Mouse (Mus musculus) monocyte, adult 2 months (primary cell): ENCODE data around the gene Dusp8.
"Not testable (repeated sequence)": the region's sequence is repeated elsewhere in the genome, so short reads cannot be mapped to it uniquely, and the experiment has no call there.

Source experiments
- DNase-seq, 2 experiments: peaks; one replicate each; pipeline ENCODE4 v3.0.0; 2022; ENCODE audit warnings: low spot score in 2 of 2, low read depth in 1 of 2

The Dusp8 gene

DNA sequence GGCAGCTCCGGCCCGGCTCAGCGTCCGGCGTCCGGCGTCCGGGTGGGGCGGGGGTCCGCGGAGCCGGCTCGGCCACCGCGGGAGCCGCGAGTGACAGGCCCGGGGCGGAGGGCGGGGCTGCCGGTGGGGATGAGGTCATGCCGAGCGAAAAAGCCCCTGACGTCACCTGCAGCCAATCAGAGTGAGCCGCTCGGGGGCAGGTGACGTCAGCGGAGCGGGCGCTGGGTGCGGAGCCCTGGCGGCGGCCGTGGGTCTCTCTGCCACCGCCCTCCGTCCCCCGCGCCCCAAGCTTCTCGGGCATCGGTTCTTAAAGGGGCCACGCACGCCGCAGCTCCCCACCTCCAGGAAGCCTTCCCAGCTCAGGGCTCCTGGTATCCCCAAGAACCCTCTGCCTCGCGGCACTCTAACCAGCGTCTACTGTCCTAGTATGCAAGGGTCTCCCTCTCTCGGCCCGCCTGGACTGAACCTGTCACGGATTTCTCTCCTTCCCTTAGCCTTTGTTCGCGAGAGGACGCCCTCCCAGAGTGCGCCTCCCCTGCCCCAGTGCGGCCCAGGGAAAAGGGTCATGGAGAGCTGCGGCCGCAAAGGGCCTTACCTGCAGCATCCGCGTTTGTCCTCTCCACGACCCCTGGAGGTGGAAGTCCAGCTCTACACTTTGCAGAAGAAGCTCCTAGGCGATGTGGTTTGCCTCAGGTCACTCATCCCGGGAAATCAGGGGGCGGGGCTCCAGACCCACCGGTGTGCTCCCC, at the start of gene Dusp8:
TSS of gene Dusp8 (minus strand) at position 661 of the 749 bp plus-strand sequence.
- peak; percentile 51 to 66 for DNase-seq

DNA sequence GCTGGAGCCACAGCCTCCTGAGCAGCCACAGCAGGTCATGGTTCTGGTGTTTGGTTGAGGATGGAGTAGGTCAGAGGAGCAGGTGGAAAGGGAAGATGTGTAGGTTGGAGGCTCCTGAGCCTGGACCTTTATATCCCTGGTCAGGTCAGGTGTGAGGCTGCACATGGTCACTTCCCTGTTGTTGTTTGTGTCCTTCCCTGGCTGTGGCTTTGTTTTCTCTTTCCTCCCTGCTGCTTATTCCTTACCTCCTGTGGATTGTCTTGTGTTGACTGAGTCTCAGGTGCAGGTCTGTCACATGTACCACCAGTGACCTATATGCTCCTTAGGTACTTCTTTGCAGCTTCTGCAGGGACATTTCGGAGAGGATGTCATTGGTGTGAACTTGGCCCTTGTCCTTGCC, 48.9 kb upstream of the Dusp8 start, which contains the start of gene Gm45337:
TSS of gene Gm45337 (minus strand) at position 101 of the 400 bp plus-strand sequence.
- no peak for DNase-seq

DNA sequence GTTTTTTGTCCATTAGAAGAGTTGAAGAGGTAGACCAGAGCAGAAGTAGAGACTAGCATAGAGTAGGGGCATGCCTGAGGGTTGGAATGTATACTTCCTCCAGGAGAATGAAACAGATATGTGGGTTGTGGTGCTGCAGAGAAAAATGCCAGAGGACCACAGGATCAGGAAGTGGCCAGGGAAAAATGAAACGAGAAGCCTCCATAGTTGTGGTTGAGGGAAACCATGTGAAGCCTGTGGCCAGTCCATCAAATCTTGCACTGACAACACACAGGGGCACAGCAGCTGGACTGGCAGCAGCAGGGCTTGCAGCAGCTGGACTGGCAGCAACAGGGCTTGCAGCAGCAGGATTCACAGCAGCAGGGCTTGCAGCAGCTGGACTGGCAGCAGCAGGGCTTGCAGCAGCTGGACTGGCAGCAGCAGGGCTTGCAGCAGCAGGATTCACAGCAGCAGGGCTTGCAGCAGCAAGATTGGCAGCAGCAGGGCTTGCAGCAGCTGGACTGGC, 47.9 kb upstream of the Dusp8 start:
- DNase-seq, result not testable (repeated sequence)

DNA sequence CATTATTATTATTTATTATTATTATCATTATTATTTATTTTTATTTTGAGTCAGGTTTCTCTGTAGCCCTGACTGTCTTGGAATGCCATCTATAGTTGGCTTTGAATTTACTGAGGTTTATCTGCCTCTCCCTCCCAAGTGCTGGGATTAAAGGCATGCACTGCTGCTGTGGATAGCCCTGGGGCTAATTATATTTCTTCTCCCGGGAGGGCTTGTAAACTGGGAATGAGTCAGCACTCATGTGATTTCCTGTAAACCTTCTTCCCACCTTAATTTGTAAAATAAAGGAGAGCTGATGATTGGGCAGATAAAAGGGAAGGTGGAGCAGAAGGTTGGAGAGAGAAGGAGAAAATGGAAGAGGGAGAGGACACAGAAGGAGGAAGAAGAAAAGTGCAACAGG, 45.1 kb upstream of the Dusp8 start:
- no peak for DNase-seq

DNA sequence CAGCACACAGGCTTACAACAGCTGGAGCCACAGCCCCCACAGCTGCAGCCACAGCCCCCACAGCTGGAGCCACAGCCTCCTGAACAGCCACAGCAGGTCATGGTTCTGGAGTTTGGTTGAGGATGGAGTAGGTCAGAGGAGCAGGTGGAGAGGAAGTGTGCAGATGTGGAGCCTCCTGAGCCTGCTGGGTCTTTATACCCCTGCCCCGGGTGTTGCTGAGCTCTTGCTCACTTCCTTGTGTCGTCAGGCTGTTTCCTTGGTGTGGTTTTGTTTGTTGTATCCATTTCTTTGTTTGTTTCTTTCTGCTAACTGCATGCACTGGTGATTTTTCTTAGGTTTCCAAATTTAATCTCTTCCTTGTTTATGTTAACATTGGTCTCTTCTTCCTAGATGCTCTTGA, 40.3 kb upstream of the Dusp8 start, which contains the start of gene Gm39115:
TSS of gene Gm39115 (minus strand) at position 101 of the 400 bp plus-strand sequence.
- DNase-seq, result not testable (repeated sequence)

DNA sequence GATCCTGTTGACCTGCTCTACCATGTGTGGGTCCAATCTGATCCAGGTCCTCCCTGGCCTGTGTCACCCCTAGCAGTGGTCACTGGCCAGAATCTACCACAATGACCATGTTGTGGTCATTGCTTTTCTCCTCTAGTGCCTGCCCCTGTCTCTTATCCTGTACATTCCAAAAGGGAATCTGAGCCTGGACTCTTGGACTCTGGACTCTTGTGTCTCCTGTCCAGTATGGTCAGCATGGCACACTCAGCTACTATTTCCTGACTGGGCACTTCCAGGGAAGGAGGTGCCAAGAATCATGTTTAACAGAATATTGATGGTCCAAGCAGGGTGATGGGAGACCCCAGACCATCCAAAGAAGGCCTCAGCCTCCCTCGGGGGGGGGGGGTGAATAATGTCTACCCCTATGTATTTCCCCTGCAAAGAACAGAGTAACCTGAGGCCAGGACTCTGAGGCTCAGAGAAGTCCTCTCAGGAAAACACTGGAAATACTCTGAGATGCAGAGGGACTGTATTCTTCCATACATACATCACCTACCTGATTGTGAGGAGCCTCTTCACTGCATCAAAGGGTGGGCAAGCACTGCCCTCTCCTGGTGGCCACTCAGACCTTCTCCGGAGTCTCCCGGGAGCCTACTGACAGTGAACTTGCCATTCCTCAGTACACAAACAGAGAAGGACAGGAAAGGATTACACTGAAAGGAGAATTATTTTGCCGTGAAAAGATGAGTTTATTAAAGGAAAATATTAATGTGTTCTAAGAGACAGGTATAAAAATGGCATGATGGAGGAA, 38.8 kb upstream of the Dusp8 start:
- DNase-seq, result no peak

DNA sequence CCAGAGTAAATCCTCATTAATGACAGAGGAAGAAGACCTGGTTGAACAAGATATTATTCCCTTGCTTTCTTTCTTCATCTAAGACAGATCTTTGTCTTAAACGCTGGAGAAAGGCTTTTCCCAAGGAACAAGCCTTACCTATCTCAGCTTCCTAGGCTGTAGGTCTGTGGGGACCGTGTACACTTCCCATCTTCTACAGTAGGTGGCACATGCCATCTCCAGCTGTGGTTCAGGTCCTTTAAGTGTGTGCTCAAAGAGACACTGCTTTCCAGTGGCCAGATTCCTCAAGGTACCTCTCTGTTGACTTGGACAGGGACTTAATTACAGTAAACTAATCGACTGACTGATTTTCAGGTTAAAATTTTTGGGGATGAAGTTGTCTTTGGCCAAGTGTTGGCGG, 33.2 kb upstream of the Dusp8 start:
- no peak for DNase-seq

DNA sequence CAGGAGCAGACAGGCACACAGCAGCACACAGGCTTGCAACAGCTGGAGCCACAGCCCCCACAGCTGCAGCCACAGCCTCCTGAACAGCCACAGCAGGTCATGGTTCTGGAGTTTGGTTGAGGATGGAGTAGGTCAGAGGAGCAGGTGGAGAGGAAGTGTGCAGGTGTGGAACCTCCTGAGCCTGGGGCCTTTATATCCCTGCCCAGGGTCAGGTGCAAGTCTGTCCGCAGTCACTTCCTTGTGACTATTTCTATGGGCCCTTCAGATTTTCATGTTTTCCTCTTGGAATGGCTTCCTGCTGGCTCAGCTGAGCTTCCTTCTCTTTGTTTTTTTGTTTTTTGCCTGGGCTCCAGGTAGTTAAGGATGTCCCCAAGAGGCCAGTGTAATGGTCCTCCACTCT, 25.0 kb upstream of the Dusp8 start, which contains the start of gene Gm45618:
TSS of gene Gm45618 (minus strand) at position 101 of the 400 bp plus-strand sequence.
- not testable (repeated sequence) for DNase-seq

DNA sequence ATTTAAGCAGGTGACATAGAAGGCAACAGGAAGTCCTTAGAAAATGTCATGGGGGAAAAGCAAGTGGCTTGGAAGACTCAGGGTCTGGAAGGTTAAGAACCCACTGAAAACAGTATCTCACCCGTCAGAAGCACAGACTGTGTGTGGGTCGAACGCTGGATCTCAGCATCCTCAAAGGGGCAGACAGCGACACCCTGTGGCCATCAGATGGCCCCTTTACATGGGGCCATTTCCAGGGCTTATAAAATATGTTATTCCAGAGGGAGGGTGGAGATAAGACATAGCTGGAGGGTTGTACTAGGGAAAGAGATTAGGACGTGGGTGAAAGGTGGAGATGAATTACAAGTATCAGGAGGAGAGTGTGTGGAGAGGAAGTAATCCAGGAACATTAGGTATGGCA, 24.0 kb upstream of the Dusp8 start:
- no peak for DNase-seq

DNA sequence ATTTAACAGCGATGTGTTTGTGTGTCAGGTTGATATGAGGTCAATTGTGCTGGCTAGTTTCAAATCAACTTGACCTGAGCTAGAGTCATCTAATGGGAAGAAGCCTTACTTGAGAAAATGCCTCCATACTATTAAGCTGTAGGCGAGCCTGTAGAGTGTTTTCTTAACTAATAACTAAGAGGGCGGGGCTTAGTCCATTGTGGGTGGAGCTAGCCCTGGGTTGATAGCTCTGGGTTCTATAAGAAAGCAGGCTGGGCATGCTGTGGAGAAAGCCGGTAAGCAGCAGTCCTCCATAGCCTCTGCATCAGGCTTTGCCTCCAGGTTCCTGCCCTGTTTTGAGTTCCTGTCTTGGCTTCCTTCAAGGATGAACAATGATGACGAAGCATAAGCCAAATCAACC, 9.1 kb upstream of the Dusp8 start:
- DNase-seq, result no peak

DNA sequence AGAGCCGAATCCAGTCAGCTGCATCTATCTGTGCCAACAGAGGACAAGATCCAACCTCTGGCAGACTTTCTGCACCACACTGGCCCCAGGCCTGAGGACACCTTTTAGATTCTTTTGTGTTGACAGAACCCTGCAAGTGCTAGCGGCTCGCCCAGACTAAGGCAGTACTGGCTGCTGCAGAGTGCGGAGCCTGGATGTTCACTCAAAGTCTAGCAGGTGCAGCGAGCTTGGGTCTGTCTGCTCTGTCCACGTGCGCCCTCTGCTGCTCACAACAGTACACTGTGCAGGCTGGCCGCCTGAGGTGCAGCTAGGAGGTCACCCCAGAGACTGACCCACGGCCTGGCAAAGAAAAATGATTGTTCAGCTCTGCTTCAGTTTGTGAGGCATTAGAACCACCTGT, 2.1 kb upstream of the Dusp8 start:
- DNase-seq, result peak in 1 of 2 experiments; percentile 33

DNA sequence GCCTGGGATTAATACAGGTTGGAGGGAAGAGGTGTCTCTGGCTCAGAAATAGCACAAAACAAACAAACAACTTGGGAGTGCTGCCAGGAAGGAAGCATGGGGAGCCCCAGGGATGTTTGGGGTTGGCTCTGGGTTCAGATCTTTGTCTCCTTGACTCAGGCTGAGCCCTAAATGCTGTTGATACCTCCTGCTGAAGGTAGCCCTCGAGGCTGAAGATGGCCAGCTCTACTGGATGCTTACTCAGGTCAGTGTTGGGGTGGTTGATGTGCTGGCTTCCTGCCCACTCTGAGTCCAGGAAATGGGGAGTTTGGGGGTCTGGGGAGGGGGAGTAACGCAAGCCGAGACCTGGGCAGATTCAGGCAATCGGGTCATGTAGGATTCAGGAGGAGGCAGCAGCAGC, 1.1 kb upstream of the Dusp8 start:
- no peak for DNase-seq

DNA sequence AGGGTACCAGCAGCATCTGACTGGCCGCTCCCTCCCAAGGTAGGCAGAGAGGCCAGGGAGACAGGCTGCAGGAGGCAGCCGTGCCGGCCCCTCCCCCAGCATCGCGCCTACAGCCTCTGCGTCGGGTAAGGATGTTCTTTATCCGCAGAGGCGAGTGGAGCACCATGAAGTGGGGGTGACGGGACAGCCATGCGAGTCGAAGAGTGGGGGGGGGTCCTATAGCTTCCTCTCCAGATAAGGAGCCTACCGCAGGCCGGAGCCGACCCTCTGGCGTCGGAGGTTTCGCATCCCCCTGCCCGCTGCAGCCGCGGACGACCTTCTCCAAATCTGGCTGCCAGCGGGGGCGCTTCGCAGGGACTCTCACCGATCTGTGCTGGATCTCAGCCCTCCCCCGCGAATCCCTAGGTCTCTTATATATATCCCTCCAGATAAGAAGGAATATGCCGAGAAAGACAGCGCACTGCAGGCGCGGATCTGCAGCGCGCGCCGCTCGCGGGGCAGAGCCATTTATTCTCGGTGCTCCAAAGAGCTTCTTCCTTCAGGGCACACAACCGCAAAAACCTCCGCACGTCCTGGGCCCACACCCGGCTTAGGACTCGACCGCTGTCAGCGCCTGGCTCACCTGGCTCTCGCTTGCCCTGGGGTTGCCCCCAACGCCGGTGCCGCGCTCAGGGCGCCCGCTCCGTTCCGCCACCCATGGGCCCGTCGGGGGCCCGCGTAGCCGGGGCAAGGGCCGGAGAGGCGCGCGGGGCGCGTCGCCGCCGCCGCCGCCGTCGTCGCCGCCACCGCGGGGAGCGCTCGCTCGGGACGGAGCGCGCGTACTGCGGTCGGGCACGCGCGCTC, 1.1 kb downstream of the Dusp8 start:
- DNase-seq, result no peak

DNA sequence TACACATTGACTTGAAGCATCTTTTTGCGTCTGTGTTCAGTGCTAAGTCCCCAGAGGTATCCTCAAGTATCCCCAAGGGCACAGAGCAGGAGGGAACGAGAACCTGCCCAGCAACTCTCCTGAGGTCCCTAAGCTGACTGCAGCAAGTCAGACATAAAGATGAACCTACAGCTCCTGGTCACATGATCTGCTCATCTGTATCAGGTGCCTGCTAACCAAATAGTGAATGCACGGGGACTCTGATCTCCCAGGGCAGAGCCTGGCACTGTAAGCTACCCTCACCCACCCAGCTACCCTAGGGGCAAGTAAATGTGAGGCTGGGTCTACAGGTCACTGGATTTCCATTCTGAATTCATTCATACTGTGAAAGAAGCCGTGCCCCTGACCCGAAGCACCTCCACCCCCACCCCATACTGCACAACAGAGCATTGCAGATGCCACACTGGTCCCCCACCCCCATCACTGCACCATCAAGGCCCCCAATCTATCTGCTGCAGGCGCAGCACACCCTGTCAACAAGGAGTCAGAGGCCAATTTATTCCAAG, 1.9 kb downstream of the Dusp8 start:
- DNase-seq, result no peak

DNA sequence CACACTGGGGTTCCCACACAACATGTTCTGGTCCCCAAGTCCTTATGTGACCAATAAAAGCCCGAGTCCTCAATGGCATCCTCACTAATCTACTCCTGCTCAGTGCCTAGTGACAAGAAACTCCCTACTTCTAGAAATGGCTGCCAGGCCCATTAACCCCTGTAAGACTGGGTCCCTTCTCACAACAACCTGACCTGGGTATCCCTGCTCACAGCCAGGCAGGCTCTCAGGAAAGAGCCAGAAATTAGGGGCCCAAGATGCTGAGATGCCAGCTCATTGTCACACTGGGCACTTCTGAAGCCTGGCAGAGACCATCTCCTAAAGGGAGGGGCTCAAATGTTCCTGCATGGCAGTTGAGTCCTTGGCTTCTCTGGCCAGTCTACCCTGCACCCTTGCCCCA, 2.7 kb downstream of the Dusp8 start:
- no peak for DNase-seq

DNA sequence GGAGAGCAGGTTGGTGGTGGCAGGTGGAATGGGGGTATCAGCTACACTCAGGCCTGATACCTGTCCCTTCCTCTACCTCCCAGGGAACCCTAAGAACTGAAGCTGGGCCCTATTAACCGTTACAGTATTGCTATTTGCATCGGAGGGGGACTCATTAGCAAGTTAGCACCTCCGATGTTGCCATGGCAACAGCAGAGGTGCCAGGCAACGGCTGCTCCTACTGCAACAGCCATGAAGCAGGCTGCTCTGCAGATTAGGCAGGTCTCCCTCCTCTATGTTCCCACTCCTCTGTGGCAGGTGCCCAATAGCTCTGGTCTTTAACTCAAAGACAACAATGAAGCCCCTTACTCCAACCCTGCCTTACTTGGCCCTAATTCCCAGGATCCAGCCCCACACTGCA, 3.8 kb downstream of the Dusp8 start:
- DNase-seq, result no peak

DNA sequence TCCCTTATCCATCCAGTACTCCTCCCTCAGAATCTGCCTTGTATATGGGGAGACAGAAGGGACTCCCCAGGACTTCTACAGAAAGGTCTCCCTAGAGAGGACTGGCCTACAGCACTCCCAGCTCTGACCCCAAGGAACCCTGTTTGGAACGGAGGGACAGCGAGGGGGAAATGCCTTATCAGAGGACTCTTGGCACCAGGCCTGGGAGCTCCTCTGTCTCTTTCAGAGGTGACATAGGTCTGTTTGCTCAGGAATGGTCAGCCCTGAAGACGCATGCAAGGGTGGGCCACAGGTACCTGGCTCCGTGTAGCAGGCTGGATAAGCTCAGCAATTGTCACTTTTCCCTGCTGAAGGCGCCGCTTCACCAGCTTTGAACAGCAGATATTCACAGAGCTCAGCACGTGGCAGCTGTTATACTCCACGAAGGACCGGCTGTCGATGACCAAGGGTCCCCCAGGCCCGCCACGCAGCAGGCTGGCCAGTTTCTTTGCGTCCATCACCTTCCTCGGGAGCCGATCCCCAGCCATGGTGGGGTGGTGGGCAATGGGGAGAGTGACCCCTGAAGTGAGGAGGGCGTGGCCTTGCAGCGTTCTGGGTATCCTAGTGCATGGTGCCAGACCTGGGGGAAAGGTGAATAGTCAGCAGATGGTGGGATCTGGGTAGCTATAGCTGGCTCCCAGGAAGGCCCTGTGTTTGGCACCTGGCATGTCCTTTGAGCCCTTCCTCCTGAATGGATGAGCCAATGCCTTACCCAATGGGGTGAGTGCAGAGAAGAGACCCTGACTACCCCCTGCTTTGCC, 5.8 kb downstream of the Dusp8 start:
- no peak for DNase-seq

DNA sequence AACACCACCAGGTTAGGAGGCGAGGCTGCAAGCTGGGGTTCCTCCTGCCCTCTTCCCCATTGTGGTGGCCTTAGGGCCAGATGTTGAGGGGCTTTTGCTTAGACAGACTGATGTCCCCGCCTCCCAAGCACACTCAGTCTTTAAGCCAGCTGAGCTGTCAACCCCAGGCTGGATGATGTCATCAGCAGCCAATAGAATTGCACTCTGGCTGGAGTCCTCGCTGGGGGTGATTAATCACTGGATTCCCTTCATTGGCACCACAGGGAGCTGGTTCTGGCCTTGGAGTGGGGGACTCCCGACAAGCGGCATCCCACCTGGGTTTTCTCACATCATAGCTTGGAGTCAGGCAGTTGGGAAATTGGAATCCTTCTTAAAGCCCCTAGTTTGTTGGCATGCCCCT, 6.8 kb downstream of the Dusp8 start:
- DNase-seq, result no peak

DNA sequence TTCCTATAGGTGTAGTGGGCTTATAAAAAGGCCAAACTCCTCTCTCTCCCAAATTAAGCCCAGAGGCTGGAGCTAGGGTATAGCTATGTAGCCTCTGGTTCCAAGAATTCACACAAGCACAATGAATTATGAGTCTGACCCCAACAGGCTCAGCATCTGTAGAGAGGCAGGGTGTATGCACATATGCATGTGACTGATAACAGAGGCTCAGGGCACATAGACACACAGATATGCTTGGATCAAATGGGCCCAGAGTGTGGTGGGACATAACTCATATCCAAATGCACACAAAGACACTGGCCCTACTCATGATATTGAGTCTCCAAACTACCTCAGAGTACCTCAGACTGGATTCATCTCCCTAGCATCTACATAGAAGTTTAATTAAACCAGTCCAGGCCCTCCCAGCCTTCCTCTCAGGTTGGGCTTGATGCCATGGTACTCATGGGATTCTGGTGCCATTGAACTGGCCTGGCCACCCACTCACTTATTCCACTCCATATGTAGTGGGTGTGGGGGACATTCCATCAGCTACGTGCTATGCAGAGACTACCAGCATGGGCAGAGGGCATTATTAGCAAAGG, 8.5 kb downstream of the Dusp8 start:
- DNase-seq, result no peak
